Mouse (Mus musculus): ENCODE results near the gene Zfp598.
"Not testable (repeated sequence)": the region's sequence is repeated elsewhere in the genome, so short reads cannot be mapped to it uniquely, and the experiment has no call there.

Gene Zfp598

GRCm38 (mm10) chr17:24687146-24687595 lies 17.7 kb downstream of the Zfp598 start:
- no peak for DNase-seq (ENCODE audit: low read depth, low spot score)

- DNase-seq (ENCODE audit: low read depth, low spot score): no peak
These were observed 18.1 kb downstream of the Zfp598 start for GRCm38 (mm10) chr17:24687599-24687998.

- no peak for DNase-seq (ENCODE audit: low read depth, low spot score)
These were observed 20.0 kb downstream of the Zfp598 start, which contains the start of gene Syngr3 for GRCm38 (mm10) chr17:24689251-24690081. Syngr3 (minus strand) TSS chr17:24689955.

- DNase-seq (ENCODE audit: low read depth, low spot score): no peak
These were observed 22.9 kb downstream of the Zfp598 start for GRCm38 (mm10) chr17:24692385-24692784.

- DNase-seq (ENCODE audit: low read depth, low spot score): no peak
These were observed 26.0 kb downstream of the Zfp598 start for GRCm38 (mm10) chr17:24695326-24696010.

GRCm38 (mm10) chr17:24696011-24696697 lies 26.7 kb downstream of the Zfp598 start, which contains the start of the genes Gfer and Noxo1:
Gfer (minus strand) TSS chr17:24696156.
Noxo1 (plus strand) TSS chr17:24696234.
- DNase-seq (ENCODE audit: low read depth, low spot score): peak; percentile 79

- no peak for DNase-seq (ENCODE audit: low read depth, low spot score)
These were observed 28.5 kb downstream of the Zfp598 start for GRCm38 (mm10) chr17:24697985-24698384.

GRCm38 (mm10) chr17:24698715-24699114 lies 29.2 kb downstream of the Zfp598 start:
- DNase-seq (ENCODE audit: low read depth, low spot score): no peak

GRCm38 (mm10) chr17:24699473-24699872 lies 30.0 kb downstream of the Zfp598 start:
- no peak for DNase-seq (ENCODE audit: low read depth, low spot score)

- DNase-seq (ENCODE audit: low read depth, low spot score): no peak
These were observed 31.8 kb downstream of the Zfp598 start for GRCm38 (mm10) chr17:24701251-24701650.

GRCm38 (mm10) chr17:24705821-24706220 lies 36.3 kb downstream of the Zfp598 start:
- no peak for DNase-seq (ENCODE audit: low read depth, low spot score)

- DNase-seq (ENCODE audit: low read depth, low spot score): peak; percentile 92
These were observed 37.7 kb downstream of the Zfp598 start, which contains the start of gene Tbl3 for GRCm38 (mm10) chr17:24706982-24707800. Tbl3 (minus strand) TSS chr17:24707660.

- DNase-seq (ENCODE audit: low read depth, low spot score): no peak
These were observed 38.4 kb downstream of the Zfp598 start for GRCm38 (mm10) chr17:24707801-24708425.

GRCm38 (mm10) chr17:24708646-24709045 lies 39.2 kb downstream of the Zfp598 start:
- no peak for DNase-seq (ENCODE audit: low read depth, low spot score)

GRCm38 (mm10) chr17:24715556-24715955 lies 46.1 kb downstream of the Zfp598 start:
- no peak for DNase-seq (ENCODE audit: low read depth, low spot score)

- DNase-seq (ENCODE audit: low read depth, low spot score): no peak
These were observed 46.7 kb downstream of the Zfp598 start for GRCm38 (mm10) chr17:24716166-24716682.

- no peak for DNase-seq (ENCODE audit: low read depth, low spot score)
These were observed 48.5 kb downstream of the Zfp598 start, which contains the start of the genes Rnf151 and Rps2 for GRCm38 (mm10) chr17:24717943-24718342. Rnf151 (minus strand) TSS chr17:24718063. Rps2 (plus strand) TSS chr17:24718116.

- DNase-seq (ENCODE audit: low read depth, low spot score): not testable (repeated sequence)
These were observed 49.5 kb downstream of the Zfp598 start for GRCm38 (mm10) chr17:24718938-24719337.

GRCm38 (mm10) chr17:24719494-24720222 lies 50.2 kb downstream of the Zfp598 start:
- DNase-seq (ENCODE audit: low read depth, low spot score): peak; percentile 99
